Mouse (Mus musculus) cortical plate, adult 2 months (tissue): Measurements from ENCODE around the gene Lag3.

Experiments
- CTCF ChIP-seq: fragments of 200-500 bp; IDR thresholded peaks from 2 replicates; pipeline ENCODE4 v1.5.1; 2011; ENCODE audit warnings: mild to moderate bottlenecking, control low read depth, low read length; ENCODE audit not compliant: insufficient read depth; ENCODE audit errors: extremely low read depth
- POLR2A ChIP-seq: fragments of 200-500 bp; IDR thresholded peaks from 2 replicates; pipeline ENCODE4 v1.6.1; 2011; ENCODE audit warnings: mild to moderate bottlenecking, low read length, control low read depth; ENCODE audit not compliant: insufficient read depth; ENCODE audit errors: extremely low read depth

- peak; percentile 61; the same call in 1 of the 2 replicates for TF ChIP-seq POLR2A
- TF ChIP-seq CTCF = no peak
Observed at GRCm38 (mm10) chr6:124934670-124935069, 23.2 kb upstream of the Lag3 start.
